Mouse (Mus musculus) cerebral cortex, adult 2 months (tissue): ENCODE measurements around the gene Acod1.

Source experiments
- WGBS: fragments of 180-500 bp; shearing (Covaris S2); methylation state at CpG from one replicate; pipeline ENCODE4 v1.1.7; 2018; 5-methylcytosine and 5-hydroxymethylcytosine counted together

The Acod1 gene

GRCm38 (mm10) chr14:103046677-103047076 lies at the start of gene Acod1:
Gene Acod1 (plus strand): TSS chr14:103046977.
- 92% methylated on average over 2 of the region's 2 CpGs for WGBS

GRCm38 (mm10) chr14:103007737-103008136 lies 39.0 kb upstream of the Acod1 start:
- WGBS = 92% methylated on average over 4 of the region's 4 CpGs

GRCm38 (mm10) chr14:103011782-103012181 lies 35.0 kb upstream of the Acod1 start:
- WGBS = 15% methylated on average over 5 of the region's 5 CpGs

GRCm38 (mm10) chr14:103012563-103013150 lies 34.1 kb upstream of the Acod1 start:
- 25% methylated on average over 4 of the region's 4 CpGs for WGBS

GRCm38 (mm10) chr14:103017009-103017408 lies 29.8 kb upstream of the Acod1 start:
- 77% methylated on average over 5 of the region's 5 CpGs for WGBS

GRCm38 (mm10) chr14:103020046-103020445 lies 26.7 kb upstream of the Acod1 start:
- 29% methylated on average over 2 of the region's 2 CpGs for WGBS

- 89% methylated on average over 2 of the region's 2 CpGs for WGBS
These were observed 17.6 kb upstream of the Acod1 start for GRCm38 (mm10) chr14:103029203-103029602.

- 74% methylated on average over 10 of the region's 10 CpGs for WGBS
These were observed 13.4 kb upstream of the Acod1 start for GRCm38 (mm10) chr14:103033271-103033823.

- 85% methylated on average over 9 of the region's 9 CpGs for WGBS
These were observed 12.7 kb upstream of the Acod1 start for GRCm38 (mm10) chr14:103034076-103034475.

- 85% methylated on average over 3 of the region's 3 CpGs for WGBS
These were observed 9.8 kb upstream of the Acod1 start for GRCm38 (mm10) chr14:103037016-103037415.

- 88% methylated on average over 11 of the region's 11 CpGs for WGBS
These were observed 1.7 kb downstream of the Acod1 start for GRCm38 (mm10) chr14:103048292-103049086.

GRCm38 (mm10) chr14:103051159-103051769 lies 4.5 kb downstream of the Acod1 start:
- WGBS = 35% methylated on average over 8 of the region's 8 CpGs

GRCm38 (mm10) chr14:103054731-103055130 lies 8.0 kb downstream of the Acod1 start:
- 87% methylated on average over 13 of the region's 13 CpGs for WGBS

GRCm38 (mm10) chr14:103056601-103057000 lies 9.8 kb downstream of the Acod1 start:
- WGBS = 95% methylated on average over 7 of the region's 7 CpGs

- WGBS = 85% methylated on average over 1 of the region's 1 CpGs
These were observed 12.2 kb downstream of the Acod1 start for GRCm38 (mm10) chr14:103058998-103059397.

GRCm38 (mm10) chr14:103059495-103059894 lies 12.7 kb downstream of the Acod1 start:
- 80% methylated on average over 10 of the region's 10 CpGs for WGBS

GRCm38 (mm10) chr14:103065294-103066167 lies 18.8 kb downstream of the Acod1 start:
- 10% methylated on average over 10 of the region's 10 CpGs for WGBS

GRCm38 (mm10) chr14:103069465-103069863 lies 22.7 kb downstream of the Acod1 start:
- WGBS = 8% methylated on average over 12 of the region's 12 CpGs

GRCm38 (mm10) chr14:103069864-103070611 lies 23.3 kb downstream of the Acod1 start, which contains the start of gene Cln5:
Gene Cln5 (plus strand): TSS chr14:103070216.
- WGBS = under 1% methylated on average over 65 of the region's 65 CpGs

GRCm38 (mm10) chr14:103070790-103071189 lies 24.0 kb downstream of the Acod1 start:
- WGBS = 3% methylated on average over 10 of the region's 10 CpGs

- 90% methylated on average over 12 of the region's 12 CpGs for WGBS
These were observed 24.7 kb downstream of the Acod1 start for GRCm38 (mm10) chr14:103071471-103071870.
